Mouse (Mus musculus) testis, postnatal 14 days (tissue): ENCODE measurements at regions not wholly inside any gene's neighbourhood (a gene's known extent, or its start where the extent isn't known, plus 50 kb on each side); places are given as distances from the start of the nearest gene placed in this dataset.

Experiments
- DNase-seq: peaks from one replicate; pipeline ENCODE4 v3.0.0; 2021; ENCODE audit warnings: low spot score

DNA sequence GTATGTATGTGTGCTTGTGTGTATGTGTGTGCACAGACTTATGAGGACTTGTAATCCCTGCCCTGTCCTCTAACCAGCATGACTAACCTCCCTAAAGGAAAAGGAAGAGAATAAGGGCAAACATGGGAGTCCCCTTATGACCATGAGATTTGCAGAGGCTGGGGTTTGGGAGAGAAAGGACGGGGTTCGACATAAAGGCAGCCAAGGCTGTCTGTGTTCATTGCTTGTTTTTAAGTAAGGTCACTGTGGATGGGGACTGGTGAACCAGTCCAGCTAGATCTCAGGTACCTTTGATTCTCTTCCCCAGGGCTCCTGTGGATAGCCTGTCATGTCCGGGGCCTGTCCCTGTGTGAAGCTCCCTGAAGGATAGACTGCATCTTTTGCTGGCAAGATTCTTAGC is 55.6 kb downstream of the Irf2bp2 start:
- DNase-seq, result no peak

DNA sequence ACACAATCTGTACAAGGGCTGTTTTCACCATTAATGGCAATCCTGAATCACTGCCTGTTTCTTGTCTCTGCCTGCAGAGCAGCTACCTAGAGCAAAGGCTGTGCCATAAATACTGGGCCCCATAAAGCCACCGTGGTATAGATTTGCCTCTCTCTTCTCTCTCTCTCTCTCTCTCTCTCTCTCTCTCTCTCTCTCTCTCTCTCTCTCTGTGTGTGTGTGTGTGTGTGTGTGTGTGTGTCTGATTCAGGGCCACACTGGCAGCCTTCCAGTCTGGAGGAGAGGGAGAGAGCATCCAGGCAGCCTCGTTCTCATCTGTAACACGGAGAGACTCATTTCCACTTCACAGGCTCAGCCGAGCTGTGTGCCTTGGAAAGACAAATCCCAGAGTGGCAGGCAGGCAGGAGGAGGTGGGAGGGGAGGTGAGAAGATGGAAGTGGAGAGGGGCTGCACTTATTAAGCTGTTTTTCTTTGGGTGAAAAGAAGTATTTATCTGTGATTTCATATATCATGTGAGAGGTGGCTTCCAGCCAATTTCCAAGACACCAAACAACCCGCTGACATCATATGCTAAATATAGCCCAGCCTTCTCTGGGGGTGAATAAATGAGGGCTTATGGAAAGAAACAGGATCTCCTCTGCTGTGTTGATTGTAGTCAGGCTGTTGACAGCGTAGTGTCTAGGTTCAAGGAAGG is 56.7 kb downstream of the Irf2bp2 start:
- peak; percentile 59 for DNase-seq

DNA sequence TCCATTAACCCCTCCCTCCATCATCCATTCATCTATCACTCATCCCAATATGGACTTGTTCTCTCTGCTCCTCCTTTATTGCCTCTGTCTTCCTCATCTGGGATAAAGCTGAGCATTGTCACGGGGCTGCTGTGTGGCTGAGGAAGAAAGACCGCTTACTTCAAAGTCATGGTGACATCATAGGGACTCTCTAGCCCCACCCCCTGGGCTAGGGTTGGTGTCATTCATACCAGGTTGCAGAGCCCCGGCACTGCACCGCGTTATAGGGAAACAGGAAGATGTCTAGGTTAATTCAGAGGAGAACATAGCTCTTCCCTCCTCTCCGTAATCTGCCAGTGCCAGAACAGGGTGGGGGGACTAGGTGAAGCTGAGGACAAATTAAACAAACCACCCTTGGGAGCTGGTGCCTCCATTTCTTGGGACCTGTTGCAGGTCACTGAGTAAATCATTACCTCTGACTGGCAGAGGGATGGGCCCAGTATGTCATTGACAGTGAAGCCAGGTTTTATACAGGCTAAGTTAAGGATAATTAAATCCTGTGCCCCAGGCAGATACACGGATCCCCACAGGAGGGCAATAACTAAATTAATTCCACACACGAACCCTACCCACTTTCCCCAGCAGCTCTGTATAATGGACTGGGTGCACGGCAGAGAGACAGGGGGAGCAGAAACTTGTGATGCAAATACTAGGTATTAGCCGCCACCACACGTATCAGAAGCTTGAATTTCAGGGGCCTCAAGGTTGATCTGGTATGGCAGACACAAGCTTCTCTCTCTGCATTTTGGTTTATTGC is 57.5 kb downstream of the Irf2bp2 start:
- DNase-seq, result no peak

DNA sequence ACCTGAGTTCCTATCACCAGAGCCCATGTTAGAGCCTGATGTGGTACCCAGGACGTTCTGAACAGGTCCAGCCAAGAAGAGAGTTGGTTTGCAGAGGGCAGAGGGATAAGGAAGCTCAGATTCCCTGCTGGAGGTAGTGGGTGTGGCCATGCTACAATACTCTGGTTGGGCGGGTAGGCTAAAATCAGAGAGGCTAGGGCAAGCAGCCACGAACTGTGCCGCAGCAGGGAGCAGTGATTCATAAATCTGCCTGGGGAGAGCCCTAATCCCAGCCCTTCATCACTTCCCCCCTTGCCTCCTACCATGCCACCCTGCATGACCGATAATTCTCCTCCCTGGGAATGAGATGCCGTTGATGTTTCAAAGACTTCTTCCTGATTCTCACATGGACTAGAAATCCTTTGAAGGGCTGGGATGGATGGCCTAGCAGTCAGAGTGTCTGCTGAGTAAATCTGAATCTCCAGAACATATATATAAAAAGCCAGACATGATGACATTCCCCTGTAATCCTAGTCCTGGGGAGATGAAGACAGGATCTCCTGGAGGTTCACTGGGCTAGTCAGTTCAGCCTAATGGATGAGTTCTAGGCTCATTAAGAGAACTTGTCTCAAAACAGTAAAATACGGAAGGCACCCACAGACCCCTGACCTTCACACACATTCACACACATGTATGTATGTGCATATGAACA is 57.6 kb upstream of the Tarbp1 start:
- DNase-seq, result no peak

DNA sequence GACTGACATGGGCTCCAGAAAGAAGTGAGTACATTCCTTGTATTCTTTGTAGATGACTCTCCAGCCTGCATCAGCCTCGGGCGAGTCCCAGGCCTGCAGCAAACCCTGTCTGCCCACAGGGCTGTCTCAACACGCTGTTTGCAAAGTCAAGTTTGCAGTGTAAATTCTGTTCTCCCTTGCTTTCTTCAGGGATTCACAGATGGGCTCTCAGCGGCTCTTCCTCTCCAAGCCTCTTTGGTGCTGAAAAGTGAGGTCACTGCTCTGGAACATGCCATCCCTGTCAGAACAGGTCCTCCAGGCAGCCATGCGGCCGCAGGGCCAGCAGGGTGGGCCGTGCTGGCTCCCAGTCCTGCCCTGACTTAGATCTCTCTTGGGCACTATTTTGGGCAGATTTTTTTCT is 56.6 kb upstream of the Tarbp1 start:
- no peak for DNase-seq

DNA sequence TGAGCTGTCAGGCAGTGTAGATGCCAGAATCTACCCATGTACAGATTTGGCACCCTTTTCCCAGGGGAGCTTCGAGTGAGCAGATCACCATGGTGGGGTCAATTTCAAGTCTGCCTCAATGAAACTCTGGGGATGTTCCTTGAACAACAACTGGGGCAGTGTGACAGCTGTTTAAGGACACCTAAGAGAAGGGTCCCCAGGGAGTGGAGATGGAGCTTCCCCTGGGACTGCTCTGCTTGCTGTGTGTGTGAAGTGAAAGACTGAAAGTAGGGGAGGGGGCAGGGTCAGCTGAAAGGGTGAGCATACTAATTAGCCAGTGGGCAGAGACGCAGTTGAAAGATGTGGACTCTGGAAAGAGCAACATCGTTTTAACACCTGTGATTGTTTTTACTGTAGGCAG is 54.5 kb upstream of the Tarbp1 start:
- no peak for DNase-seq

DNA sequence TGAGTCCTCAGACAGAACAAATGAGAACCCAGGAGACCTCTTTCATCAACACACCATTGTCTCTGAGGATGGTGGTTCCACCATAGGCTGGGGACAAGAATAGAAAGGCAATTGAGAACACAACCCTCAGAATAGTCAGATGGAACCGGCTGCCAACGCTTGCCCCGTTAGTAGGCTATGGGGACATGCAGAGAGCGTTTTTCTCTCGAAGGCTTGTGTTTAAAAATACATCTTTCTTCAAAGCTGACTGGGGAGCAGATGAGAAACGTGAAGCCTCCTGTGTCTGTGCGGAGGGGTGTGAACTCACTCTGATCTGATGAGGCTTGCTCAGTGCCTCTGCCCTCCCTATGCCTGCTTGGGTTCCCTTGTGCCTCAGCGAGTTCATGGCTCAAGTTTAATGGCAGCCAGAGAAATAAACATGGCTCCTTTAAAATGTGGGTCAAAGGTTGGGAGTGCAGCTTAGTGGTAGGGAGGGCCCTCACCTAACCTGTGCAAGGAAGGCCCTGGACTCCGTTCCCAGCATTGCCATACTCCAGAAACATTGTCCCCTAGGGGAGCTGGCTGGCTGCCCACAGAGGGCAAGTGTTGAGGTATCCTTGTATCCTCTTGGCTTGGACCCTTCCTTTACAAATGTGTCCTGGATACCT is 53.7 kb upstream of the Tarbp1 start:
- DNase-seq, result no peak

DNA sequence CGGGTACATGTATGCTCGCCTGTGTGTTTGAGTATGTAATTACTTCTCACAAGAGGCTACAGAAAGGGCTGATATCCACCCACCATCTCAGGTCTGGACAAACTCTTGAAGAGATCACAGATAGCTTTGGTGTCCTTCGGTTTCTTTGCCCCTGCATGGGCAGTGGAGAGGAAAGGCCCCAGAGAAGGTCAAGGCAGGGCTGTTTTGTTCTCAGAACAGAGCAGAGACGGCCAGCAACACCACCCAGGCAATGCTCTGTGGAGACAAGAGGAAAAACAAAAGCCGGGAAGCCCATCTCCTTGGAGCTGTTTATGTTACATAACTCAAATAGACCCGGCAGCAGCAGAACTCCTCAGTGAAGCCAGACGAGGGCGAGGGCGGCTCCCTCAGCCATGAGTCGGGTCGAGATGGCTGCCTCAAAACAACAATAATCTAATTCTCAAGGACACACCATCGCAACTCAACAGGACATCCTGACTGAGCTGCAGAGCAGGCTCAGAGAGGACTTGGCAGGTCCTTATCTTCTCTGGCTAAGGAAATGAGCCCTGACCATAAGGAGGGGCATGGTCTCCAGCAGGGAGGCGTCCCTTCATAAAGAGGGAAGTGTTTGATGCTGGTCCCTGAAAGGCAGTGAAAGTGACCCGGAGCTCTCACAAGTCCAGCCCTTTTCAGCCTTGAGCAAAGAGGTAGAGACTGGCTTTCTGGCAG is 52.2 kb upstream of the Tarbp1 start:
- peak; percentile 87 for DNase-seq

DNA sequence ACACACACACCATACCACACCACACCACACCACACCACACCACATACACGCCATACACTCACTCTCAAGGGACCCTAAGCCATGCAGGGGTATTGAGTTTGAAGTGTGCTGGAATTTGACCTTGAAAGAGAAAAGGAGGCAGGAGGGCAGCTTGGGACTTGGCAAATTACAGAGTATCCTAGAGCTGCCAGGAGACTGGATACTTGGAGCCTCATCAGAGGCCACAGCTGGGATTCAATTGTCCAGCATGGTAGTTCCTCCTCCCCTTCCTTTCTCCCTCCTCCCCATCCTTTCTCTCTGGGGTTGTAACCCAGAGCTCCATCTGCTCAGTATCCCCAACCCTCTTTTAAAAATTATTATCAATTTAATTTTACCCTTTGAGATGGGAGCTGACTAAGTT is 50.7 kb upstream of the Tarbp1 start:
- peak; percentile 52 for DNase-seq
